In the genomic region with DNA sequence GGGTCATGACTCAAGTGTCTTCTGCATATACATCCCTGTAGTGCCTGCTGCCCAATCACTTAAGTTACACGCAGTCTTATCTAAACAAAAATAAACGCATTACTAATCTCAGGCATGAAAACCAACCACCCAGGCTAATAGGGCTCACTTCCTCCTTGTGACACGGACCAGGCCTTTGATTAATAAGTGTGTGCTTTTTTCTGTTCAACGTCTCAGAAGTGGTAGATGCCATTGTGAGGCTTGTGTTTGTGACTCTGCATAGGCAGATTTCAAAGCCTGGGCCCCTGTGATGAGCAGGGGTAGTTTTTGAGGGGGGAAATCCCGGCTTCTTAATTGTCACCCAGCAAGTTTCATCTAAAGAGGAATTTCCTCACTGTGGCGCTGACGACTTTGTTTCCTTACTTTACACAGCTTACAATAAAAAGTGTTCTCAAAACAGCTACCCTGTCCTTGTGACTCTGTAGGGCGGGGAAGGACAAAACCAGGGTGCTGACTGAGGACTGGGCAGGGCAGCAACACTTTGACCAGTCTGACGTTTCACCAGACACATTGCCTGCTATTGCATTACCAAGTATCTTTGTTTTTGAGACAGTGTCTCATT, we compare ENCODE assay signal across 16 mouse cellular contexts.
DNase-seq lines count a peak whose midpoint lies in the region; ATAC-seq and TF ChIP-seq lines count a peak whose summit lies in the region.
"Had no signal": no experiment of that assay in that cellular context is flagged by ENCODE, and none has a peak within 500 bp of the region (broad histone marks: within the 10 kb centered on the region; RNA-seq: fewer than 3 reads in every experiment).

No protein-coding gene starts in this region.

- ATAC-seq in lung, embryonic 15.5 days (ENCODE audit: borderline replicate concordance, extremely low read depth, low FRiP score, low TSS enrichment) = no peak
- peak; percentile 62 for ATAC-seq in lung, postnatal 0 days
- ATAC-seq: midbrain, embryonic 15.5 days had no signal

- no peak overlapping the region for H3K4me3 ChIP-seq in lung, embryonic 15.5 days
- H3K4me3 ChIP-seq in lung, postnatal 0 days (ENCODE audit: low read depth, low read length) = no peak overlapping the region
- H3K4me3 ChIP-seq: embryonic facial prominence, embryonic 13.5 days; midbrain, embryonic 15.5 days had no signal

- H3K27ac ChIP-seq in lung, embryonic 15.5 days = 0 out of 2 replicates have a peak overlapping the region, but pooled peaks have one; percentile 3
- H3K27ac ChIP-seq in lung, postnatal 0 days (ENCODE audit: low read length) = peak overlapping the region; percentile 22; the same call in 1 of the 2 replicates
- H3K27ac ChIP-seq: embryonic facial prominence, embryonic 13.5 days; hindbrain, embryonic 14.5 days; midbrain, embryonic 15.5 days had no signal

- no peaks in the 10 kb centered on the region for H3K27me3 ChIP-seq in lung, embryonic 15.5 days
- H3K27me3 ChIP-seq in lung, postnatal 0 days (replicated peaks; ENCODE audit: insufficient read depth, low read length) = no peaks in the 10 kb centered on the region
- H3K27me3 ChIP-seq in splenic B cell, adult 2 months (ENCODE audit: control insufficient read depth, insufficient read depth, low read length, poor library complexity, severe bottlenecking) = no peaks in the 10 kb centered on the region
- H3K27me3 ChIP-seq: embryonic facial prominence, embryonic 13.5 days; midbrain, embryonic 15.5 days had no signal

- TF ChIP-seq EP300 in lung, postnatal 0 days (IDR thresholded peaks at IDR 0.05) = peak; percentile 52; the same call in 1 of the 2 replicates

- no peak overlapping the region for H3K4me2 ChIP-seq in lung, embryonic 15.5 days
- no peak overlapping the region for H3K4me2 ChIP-seq in lung, postnatal 0 days (replicated peaks; ENCODE audit: low read depth, low read length)
- H3K4me2 ChIP-seq: embryonic facial prominence, embryonic 13.5 days; heart, embryonic 11.5 days; hindbrain, embryonic 14.5 days; midbrain, embryonic 15.5 days had no signal

- no peak for TF ChIP-seq CTCF in lung, postnatal 0 days (IDR thresholded peaks at IDR 0.05)

- intact Hi-C loops in heart, postnatal 14 days (cut with DNase I) = no loop called here

- no peaks in the 10 kb centered on the region for H3K36me3 ChIP-seq in lung, embryonic 15.5 days
- no peaks in the 10 kb centered on the region for H3K36me3 ChIP-seq in lung, postnatal 0 days (ENCODE audit: insufficient read depth, low read length)
- H3K36me3 ChIP-seq in splenic B cell, adult 2 months (ENCODE audit: control insufficient read depth, insufficient read depth, low read length, poor library complexity, severe bottlenecking) = no peaks in the 10 kb centered on the region
- H3K36me3 ChIP-seq: embryonic facial prominence, embryonic 13.5 days; midbrain, embryonic 15.5 days had no signal

- 36% methylated on average over 9 of the region's 9 CpGs for WGBS in lung, embryonic 15.5 days
- WGBS in lung, postnatal 0 days = 33% methylated on average over 9 of the region's 9 CpGs

- H3K9me3 ChIP-seq in lung, embryonic 15.5 days = no peaks in the 10 kb centered on the region
- no peaks in the 10 kb centered on the region for H3K9me3 ChIP-seq in lung, postnatal 0 days (ENCODE audit: low read length)
- H3K9me3 ChIP-seq: embryonic facial prominence, embryonic 13.5 days; midbrain, embryonic 15.5 days had no signal

- DNase-seq in lung, postnatal 10 days = no peak
- DNase-seq in MN1 (ENCODE audit: low spot score) = peak; percentile 66
- DNase-seq in lung, postnatal 0 days (ENCODE audit: low spot score) = peak; percentile 64
- DNase-seq in splenic B cell, adult 2 months (ENCODE audit: low read depth, low spot score) = peak; percentile 43
- DNase-seq in adrenal gland, postnatal 25 days = no peak
- DNase-seq in layer of hippocampus, postnatal 36 days = no peak
- no peak for DNase-seq in heart, postnatal 14 days
- DNase-seq: cerebellum, postnatal 25 days; layer of hippocampus, adult 9-11 months; left cerebral cortex, postnatal 4 days; right cerebral cortex, postnatal 4 days had no signal

- H3K9ac ChIP-seq in lung, embryonic 15.5 days = no peak overlapping the region
- no peak overlapping the region for H3K9ac ChIP-seq in lung, postnatal 0 days (replicated peaks; ENCODE audit: low read depth)
- H3K9ac ChIP-seq: embryonic facial prominence, embryonic 13.5 days; hindbrain, embryonic 14.5 days; midbrain, embryonic 15.5 days had no signal

- H3K4me1 ChIP-seq in lung, embryonic 15.5 days = no peaks in the 10 kb centered on the region
- no peaks in the 10 kb centered on the region for H3K4me1 ChIP-seq in lung, postnatal 0 days (ENCODE audit: insufficient read depth, low read depth, low read length)
- H3K4me1 ChIP-seq: midbrain, embryonic 15.5 days had no signal

Comparison
In these comparisons a context has a peak if more than half of its experiments do, and no peak if none do; other contexts are left out.
1. DNase-seq: peak in MN1 (single experiment), lung, postnatal 0 days (single experiment) and splenic B cell, adult 2 months (single experiment); none in lung, postnatal 10 days (single experiment), adrenal gland, postnatal 25 days (single experiment), layer of hippocampus, postnatal 36 days (0 of 2) and heart, postnatal 14 days (0 of 2).